Mouse (Mus musculus) testis, postnatal 14 days (tissue): Measurements from ENCODE around the gene Rnf40.

Experiments
- DNase-seq: peaks from one replicate; pipeline ENCODE4 v3.0.0; 2021; ENCODE audit warnings: low spot score

The Rnf40 gene

GRCm38 (mm10) chr7:127651624-127652023 is 63.1 kb downstream of the Rnf40 start:
- no peak for DNase-seq

GRCm38 (mm10) chr7:127652050-127652449 is 63.5 kb downstream of the Rnf40 start:
- no peak for DNase-seq

GRCm38 (mm10) chr7:127654318-127654717 is 65.8 kb downstream of the Rnf40 start:
- DNase-seq = no peak
